21 mouse cellular contexts compared by ENCODE assay signal in the genomic region with DNA sequence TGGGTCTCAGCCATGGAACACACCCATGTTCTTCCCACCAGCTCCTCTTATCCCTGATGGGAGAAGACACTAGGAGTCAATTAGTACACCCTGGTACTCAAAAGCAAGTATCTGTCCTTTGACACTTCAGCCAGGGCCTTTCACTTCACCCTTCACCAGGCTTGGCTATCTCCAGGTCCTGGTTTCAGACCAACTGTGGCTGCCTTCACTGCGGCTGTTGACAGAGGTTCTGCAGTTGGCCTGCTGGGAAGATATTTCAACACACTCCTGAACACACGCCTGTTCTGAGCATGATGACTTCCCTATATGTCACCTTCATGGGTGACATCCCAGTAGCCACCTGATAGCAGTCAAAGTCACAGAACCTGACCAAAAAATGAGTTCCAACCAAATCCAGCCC.
DNase-seq lines count a peak whose midpoint lies in the region; ATAC-seq and TF ChIP-seq lines count a peak whose summit lies in the region.
"Had no signal": no experiment of that assay in that cellular context is flagged by ENCODE, and none has a peak within 500 bp of the region (broad histone marks: within the 10 kb centered on the region; RNA-seq: fewer than 3 reads in every experiment).

No protein-coding gene starts in this region.

- ATAC-seq in liver, embryonic 12.5 days: no peak
- no peak for ATAC-seq in liver, embryonic 11.5 days (replicated peaks; ENCODE audit: low FRiP score)
- ATAC-seq: hindbrain, embryonic 16.5 days; intestine, embryonic 16.5 days; midbrain, embryonic 16.5 days; Patski had no signal

- TF ChIP-seq POLR2A in CH12.LX (IDR thresholded peaks at IDR 0.05; ENCODE audit: low read depth, low read length): no peak

- H3K27me3 ChIP-seq in liver, embryonic 12.5 days (replicated peaks): no peaks in the 10 kb centered on the region
- no peaks in the 10 kb centered on the region for H3K27me3 ChIP-seq in liver, embryonic 11.5 days (replicated peaks; ENCODE audit: control insufficient read depth, insufficient read depth, low read length)
- H3K27me3 ChIP-seq in CH12.LX (replicated peaks): no peaks in the 10 kb centered on the region
- H3K27me3 ChIP-seq: Patski had no signal

- no peak for TF ChIP-seq RAD21 in CH12.LX (IDR thresholded peaks at IDR 0.05; ENCODE audit: low read depth, low read length)

- dilution Hi-C loops in CH12.LX (cut with MboI; ENCODE audit: extremely low pct_ligation_motif_present, extremely low pct_unique_long_range_greater_than_20kb, low sequenced_read_pairs): no loop called here

- no peak for TF ChIP-seq EP300 in CH12.LX (IDR thresholded peaks at IDR 0.05; ENCODE audit: low read length)

- peak overlapping the region; percentile 4; the same call in 1 of the 2 replicates for H3K27ac ChIP-seq in liver, embryonic 12.5 days
- H3K27ac ChIP-seq in liver, embryonic 11.5 days (ENCODE audit: low read depth, low read length): no peak overlapping the region
- peak overlapping the region; percentile 50 for H3K27ac ChIP-seq in CH12.LX (ENCODE audit: insufficient read depth, low read depth)
- peak overlapping the region; percentile 53 for H3K27ac ChIP-seq in brown adipose tissue, adult 24 weeks (replicated peaks; ENCODE audit: low read depth, low read length)
- H3K27ac ChIP-seq: embryonic facial prominence, embryonic 10.5 days; limb, embryonic 10.5 days had no signal

- H3K4me3 ChIP-seq in liver, embryonic 12.5 days: no peak overlapping the region
- H3K4me3 ChIP-seq in liver, embryonic 11.5 days (ENCODE audit: low read depth, low read length): no peak overlapping the region
- peak overlapping the region in 1 of 3 experiments; percentile 64 for H3K4me3 ChIP-seq in CH12.LX (replicated peaks in 1 of 3; ENCODE audit: low read depth in 2 of 3, low read length in 2 of 3, poor library complexity in 1 of 3)
- no peak overlapping the region for H3K4me3 ChIP-seq in brown adipose tissue, adult 24 weeks (ENCODE audit: insufficient read depth, low read depth, low read length)
- H3K4me3 ChIP-seq: embryonic facial prominence, embryonic 10.5 days; limb, embryonic 10.5 days had no signal

- H3K4me1 ChIP-seq in liver, embryonic 12.5 days: peaks cover 62% of the 10 kb centered on the region
- H3K4me1 ChIP-seq in liver, embryonic 11.5 days (replicated peaks; ENCODE audit: control insufficient read depth, insufficient read depth, low read length): peaks cover 31% of the 10 kb centered on the region
- peaks cover 52 to 87% of the 10 kb centered on the region in 2 experiments for H3K4me1 ChIP-seq in CH12.LX (ENCODE audit: control insufficient read depth in 1 of 2, insufficient read depth in 2 of 2)
- H3K4me1 ChIP-seq in brown adipose tissue, adult 24 weeks (ENCODE audit: control insufficient read depth, insufficient read depth, insufficient read length, low read length): peaks cover 19% of the 10 kb centered on the region

- DNase-seq in liver, embryonic 11.5 days (ENCODE audit: low spot score): no peak
- no peak for DNase-seq in CH12.LX (ENCODE audit: extremely low read depth)
- peak; percentile 72 for DNase-seq in lung, postnatal 36 days
- DNase-seq in ovary, postnatal 36 days (ENCODE audit: low spot score): no peak
- no peak for DNase-seq in cerebellum, postnatal 25 days
- DNase-seq: cerebellum, adult 18-20 months; cerebellum, postnatal 36 days; gastrocnemius, postnatal 14 days; layer of hippocampus, adult 9-11 months; lung, embryonic 14.5 days; retina, postnatal 1 day; right cerebral cortex, postnatal 4 days; thymus, postnatal 25 days had no signal

- no peaks in the 10 kb centered on the region for H3K9me3 ChIP-seq in liver, embryonic 12.5 days (replicated peaks)
- H3K9me3 ChIP-seq in liver, embryonic 11.5 days (ENCODE audit: control insufficient read depth, low read length): no peaks in the 10 kb centered on the region
- H3K9me3 ChIP-seq in CH12.LX (replicated peaks; ENCODE audit: low read length): no peaks in the 10 kb centered on the region
- H3K9me3 ChIP-seq: embryonic facial prominence, embryonic 10.5 days; limb, embryonic 10.5 days had no signal

- H3K9ac ChIP-seq in liver, embryonic 12.5 days: no peak overlapping the region
- H3K9ac ChIP-seq in liver, embryonic 11.5 days (ENCODE audit: low read depth, low read length): no peak overlapping the region
- H3K9ac ChIP-seq in CH12.LX (ENCODE audit: insufficient read depth, low read depth): peak overlapping the region; percentile 72; the same call in 1 of the 2 replicates
- H3K9ac ChIP-seq: lung, embryonic 14.5 days had no signal

- peaks cover 72% of the 10 kb centered on the region for H3K79me2 ChIP-seq in CH12.LX (replicated peaks; ENCODE audit: control insufficient read depth, extremely low read depth, insufficient read depth, poor library complexity, severe bottlenecking)

- H3K36me3 ChIP-seq in liver, embryonic 12.5 days: no peaks in the 10 kb centered on the region
- no peaks in the 10 kb centered on the region for H3K36me3 ChIP-seq in liver, embryonic 11.5 days (ENCODE audit: control insufficient read depth, insufficient read depth, low read length)
- H3K36me3 ChIP-seq in CH12.LX (replicated peaks in 1 of 2; ENCODE audit: control insufficient read depth in 1 of 2, insufficient read depth in 1 of 2, low read length in 1 of 2): peaks cover 2 to 73% of the 10 kb centered on the region in 2 experiments
- H3K36me3 ChIP-seq: embryonic facial prominence, embryonic 10.5 days; limb, embryonic 10.5 days had no signal

- in situ Hi-C loops in CH12.LX (cut with MboI; ENCODE audit: low pct_ligation_motif_present, low pct_unique_long_range_greater_than_20kb, low sequenced_read_pairs): no loop called here

- WGBS in liver, embryonic 12.5 days (ENCODE audit: insufficient replicate concordance): 62% methylated on average over 2 of the region's 2 CpGs
- WGBS in liver, embryonic 11.5 days: 77% methylated on average over 2 of the region's 2 CpGs

- no peak overlapping the region for H3K4me2 ChIP-seq in liver, embryonic 12.5 days
- no peak overlapping the region for H3K4me2 ChIP-seq in liver, embryonic 11.5 days
- H3K4me2 ChIP-seq in CH12.LX (ENCODE audit: insufficient read depth, low read depth, poor library complexity, severe bottlenecking): peak overlapping the region; percentile 82
- H3K4me2 ChIP-seq: lung, embryonic 14.5 days had no signal

- no peak for TF ChIP-seq CTCF in CH12.LX (conservative IDR thresholded peaks at IDR 0.05 in 1 of 2, IDR thresholded peaks at IDR 0.05 in 1 of 2; ENCODE audit: low read depth in 2 of 2, low read length in 2 of 2)

TF ChIP-seq in CH12.LX, 34 proteins besides CTCF, POLR2A, EP300 and RAD21:
- TF ChIP-seq POLR2AphosphoS2 (IDR thresholded peaks at IDR 0.05; ENCODE audit: low read depth, low read length): no peak
- no peak for TF ChIP-seq USF2 (conservative IDR thresholded peaks at IDR 0.05; ENCODE audit: low read depth, low read length)
- TF ChIP-seq MAX (IDR thresholded peaks at IDR 0.05; ENCODE audit: low read length): no peak
- TF ChIP-seq TBP (conservative IDR thresholded peaks at IDR 0.05; ENCODE audit: low read depth, low read length): no peak
- no peak for TF ChIP-seq ZNF384 (IDR thresholded peaks at IDR 0.05; ENCODE audit: low read depth, low read length)
- no peak for TF ChIP-seq ZC3H11A (IDR thresholded peaks at IDR 0.05; ENCODE audit: low read depth, low read length)
- no peak for TF ChIP-seq MYC (IDR thresholded peaks at IDR 0.05; ENCODE audit: low read depth, low read length)
- no peak for TF ChIP-seq MEF2A (IDR thresholded peaks at IDR 0.05; ENCODE audit: borderline replicate concordance, low read depth, low read length)
- TF ChIP-seq PAX5 (IDR thresholded peaks at IDR 0.05; ENCODE audit: low read length): no peak
- no peak for TF ChIP-seq NELFE (IDR thresholded peaks at IDR 0.05; ENCODE audit: low read depth, low read length)
- TF ChIP-seq MAFK (IDR thresholded peaks at IDR 0.05; ENCODE audit: insufficient replicate concordance, low read length): no peak
- TF ChIP-seq KAT2A (IDR thresholded peaks at IDR 0.05; ENCODE audit: insufficient replicate concordance, low read length): no peak
- no peak for TF ChIP-seq USF1 (IDR thresholded peaks at IDR 0.05; ENCODE audit: low read depth, low read length)
- TF ChIP-seq SIN3A (IDR thresholded peaks at IDR 0.05; ENCODE audit: low read length): no peak
- TF ChIP-seq ETS1 (conservative IDR thresholded peaks at IDR 0.05; ENCODE audit: low read depth, low read length): no peak
